Mouse (Mus musculus) E14TG2a.4 (cell line): Measurements from ENCODE around the gene Fgb.

Experiments used
- H3K27me3 ChIP-seq: 2 replicates; pipeline ENCODE4 v1.6.1; 2014; ENCODE audit warnings: low read length, control low read depth; ENCODE audit not compliant: insufficient read depth
- H3K36me3 ChIP-seq: 2 replicates; pipeline ENCODE4 v1.6.1; 2014; ENCODE audit warnings: low read length, control low read depth; ENCODE audit not compliant: insufficient read depth
- H3K4me1 ChIP-seq: replicated peaks from 2 replicates; pipeline ENCODE4 v1.6.1; 2014; ENCODE audit warnings: low read depth, low read length, control low read depth
- H3K4me3 ChIP-seq: replicated peaks from 2 replicates; pipeline ENCODE4 v1.5.1; 2014; ENCODE audit warnings: mild to moderate bottlenecking, low read length
- H3K9me3 ChIP-seq: 2 replicates; pipeline ENCODE4 v1.6.1; 2014; ENCODE audit warnings: low read length, control low read depth
- CTCF ChIP-seq: conservative IDR thresholded peaks from 2 replicates; pipeline ENCODE4 v1.5.1; 2014; ENCODE audit warnings: low read length
- NANOG ChIP-seq: IDR thresholded peaks from 2 replicates; pipeline ENCODE4 v1.6.1; 2014; ENCODE audit warnings: borderline replicate concordance, low read length, mixed read lengths
- POU5F1 ChIP-seq: IDR thresholded peaks from 2 replicates; pipeline ENCODE4 v1.6.1; 2014; ENCODE audit warnings: low read length, borderline replicate concordance

Fgb gene

DNA sequence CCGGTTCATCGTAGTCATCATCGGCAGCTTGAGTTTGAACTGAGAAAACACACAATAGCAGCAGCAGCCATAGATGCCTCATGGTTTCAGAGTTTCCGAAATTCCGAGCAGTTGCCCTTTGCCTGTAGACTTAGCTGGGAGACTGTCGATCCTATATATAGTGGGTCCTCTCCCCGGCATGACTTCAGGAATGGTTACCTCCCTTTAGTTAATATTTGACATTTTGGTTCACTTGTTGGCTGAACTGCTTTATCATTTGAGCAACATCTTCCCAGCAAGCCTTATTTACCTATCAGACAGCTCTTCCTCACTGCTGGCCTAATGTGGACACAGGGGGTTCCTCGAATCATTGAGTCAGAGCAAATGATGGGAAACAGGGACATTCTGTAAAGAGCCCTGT lies at the start of gene Fgb:
TSS of gene Fgb (minus strand) at position 184 of the 400 bp plus-strand sequence.
- no peaks in the 10 kb centered on the region for H3K36me3 ChIP-seq
- no peaks in the 10 kb centered on the region for H3K9me3 ChIP-seq
- H3K27me3 ChIP-seq: no peaks in the 10 kb centered on the region
- H3K4me3 ChIP-seq: no peak within 1 kb of the TSS
- peaks cover 10% of the 10 kb centered on the region for H3K4me1 ChIP-seq
- TF ChIP-seq NANOG (no peak), CTCF (no peak), POU5F1 (no peak)

DNA sequence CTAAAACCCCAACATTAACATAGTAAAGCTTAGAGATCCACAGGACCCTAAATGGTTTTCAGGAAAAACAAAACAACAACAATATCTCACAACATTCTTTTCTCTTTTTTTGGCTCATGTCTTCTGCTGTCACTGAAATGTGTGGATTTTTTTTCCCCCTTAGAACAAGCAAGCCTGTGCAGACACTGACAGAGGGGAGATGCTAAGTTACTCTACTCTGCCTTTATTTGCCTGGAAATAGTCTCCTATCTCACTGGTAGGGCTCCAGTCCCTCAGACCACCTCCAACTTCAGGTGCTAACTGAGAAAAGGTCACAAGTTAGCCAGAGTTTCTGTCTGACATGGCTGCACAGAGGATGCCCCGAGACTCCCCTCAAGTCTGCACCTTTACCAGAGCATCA lies 49.5 kb upstream of the Fgb start:
- H3K4me3 ChIP-seq: no peak overlapping the region
- peaks cover 4% of the 10 kb centered on the region for H3K27me3 ChIP-seq
- H3K9me3 ChIP-seq: peaks cover 5% of the 10 kb centered on the region; the same call in 1 of the 2 replicates
- H3K4me1 ChIP-seq: peaks cover 16% of the 10 kb centered on the region
- no peaks in the 10 kb centered on the region for H3K36me3 ChIP-seq
- TF ChIP-seq POU5F1: no peak
- no peak for TF ChIP-seq NANOG
- TF ChIP-seq CTCF: no peak

DNA sequence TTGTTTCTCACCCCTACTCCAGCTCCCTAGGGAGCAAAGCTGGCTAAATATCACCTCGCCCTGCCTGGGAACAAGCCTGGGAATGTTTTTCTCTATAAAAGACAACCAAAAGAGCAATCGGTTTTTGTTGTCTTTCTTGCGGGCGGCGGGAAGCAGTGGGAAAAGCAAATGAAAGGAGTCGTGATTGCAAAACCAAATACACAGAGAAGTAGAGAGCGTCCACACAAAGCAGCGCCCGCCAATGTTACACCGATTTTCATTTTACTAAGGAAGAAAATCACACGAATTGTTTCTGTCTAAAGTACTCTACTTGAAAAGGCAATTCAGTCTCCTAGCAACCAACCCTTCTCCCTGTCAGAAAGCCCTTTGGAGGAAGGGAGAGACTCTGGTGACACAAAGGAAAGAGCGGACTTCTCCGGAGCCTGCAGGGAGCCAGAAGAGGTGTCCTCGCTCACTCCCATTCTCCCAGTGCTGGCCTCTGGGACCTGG lies 48.9 kb upstream of the Fgb start:
- no peaks in the 10 kb centered on the region for H3K36me3 ChIP-seq
- peaks cover 4% of the 10 kb centered on the region for H3K27me3 ChIP-seq
- H3K4me1 ChIP-seq: peaks cover 16% of the 10 kb centered on the region
- 0 out of 2 replicates have a peak, but pooled peaks cover 4% of the 10 kb centered on the region for H3K9me3 ChIP-seq
- no peak overlapping the region for H3K4me3 ChIP-seq
- TF ChIP-seq POU5F1: no peak
- TF ChIP-seq CTCF: no peak
- no peak for TF ChIP-seq NANOG

DNA sequence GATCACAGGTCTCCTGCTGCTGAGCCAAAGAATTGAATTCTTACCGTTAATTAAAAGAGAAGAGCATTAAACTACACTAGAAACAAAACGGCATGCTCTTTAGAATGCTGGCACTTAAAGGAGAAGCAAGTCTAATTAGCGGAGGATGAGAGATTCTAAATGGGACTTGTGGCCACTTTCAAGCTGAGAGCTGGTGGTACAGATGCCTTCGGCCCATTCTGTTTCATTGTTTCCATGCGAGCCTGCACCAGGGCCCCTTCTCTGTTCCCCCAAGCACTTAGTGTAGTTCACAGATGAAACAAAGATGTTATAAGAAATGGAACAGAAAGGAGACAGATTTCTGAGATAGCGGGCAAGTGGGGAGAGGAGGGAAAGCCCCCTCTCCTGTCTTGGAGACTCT lies 47.9 kb upstream of the Fgb start:
- TF ChIP-seq CTCF (no peak), POU5F1 (no peak), NANOG (no peak)
- H3K27me3 ChIP-seq: peaks cover 4% of the 10 kb centered on the region
- H3K4me3 ChIP-seq: no peak overlapping the region
- no peaks in the 10 kb centered on the region for H3K9me3 ChIP-seq
- H3K4me1 ChIP-seq: peaks cover 16% of the 10 kb centered on the region
- no peaks in the 10 kb centered on the region for H3K36me3 ChIP-seq

DNA sequence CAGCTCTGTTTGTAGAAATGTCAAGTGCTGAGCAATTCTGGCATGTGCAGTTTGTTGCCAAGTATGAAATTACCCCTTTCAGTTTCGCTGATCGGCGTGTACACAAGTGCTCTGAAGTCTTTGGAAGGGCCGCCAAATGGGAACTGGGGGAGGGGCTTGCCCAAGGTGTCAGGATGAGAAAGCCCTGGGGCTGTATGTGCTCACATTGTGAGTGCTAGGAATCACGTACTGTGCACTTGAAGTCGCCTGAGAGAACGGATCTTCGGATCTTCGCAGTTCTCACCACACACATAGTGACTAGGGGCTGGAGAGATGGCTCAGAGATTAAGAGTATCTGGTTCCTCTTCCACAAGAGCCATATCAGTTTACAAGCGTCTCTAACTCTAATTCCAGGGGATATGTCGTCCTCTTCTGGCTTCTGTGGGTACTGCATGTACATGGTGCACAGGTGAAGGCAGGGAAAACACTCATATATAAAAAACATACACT lies 30.9 kb upstream of the Fgb start:
- peaks cover 11% of the 10 kb centered on the region for H3K27me3 ChIP-seq
- no peaks in the 10 kb centered on the region for H3K36me3 ChIP-seq
- TF ChIP-seq POU5F1 (no peak), CTCF (peak; percentile 100), NANOG (no peak)

DNA sequence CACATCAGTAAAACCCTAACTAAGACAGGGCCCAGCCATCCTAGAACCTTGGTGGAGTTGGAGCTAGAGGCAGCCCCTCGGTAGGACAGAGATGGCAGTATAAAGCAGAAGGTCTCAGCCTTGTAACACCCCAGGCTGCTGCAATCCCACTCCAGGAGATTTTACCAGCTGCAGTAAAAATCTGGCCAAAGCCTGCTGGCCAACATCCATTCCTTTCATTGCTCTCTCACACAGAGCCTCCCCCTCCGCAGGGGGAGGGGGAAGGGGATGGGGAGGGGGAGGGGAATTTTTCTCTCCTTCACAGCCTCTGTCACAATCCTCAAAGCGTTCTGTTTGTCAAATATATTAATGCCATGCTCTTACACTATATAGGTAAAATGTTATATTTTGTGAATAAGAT lies 26.9 kb upstream of the Fgb start:
- Histone ChIP-seq H3K4me3 (no peak overlapping the region), H3K27me3 (peaks cover 11% of the 10 kb centered on the region), H3K9me3 (no peaks in the 10 kb centered on the region), H3K36me3 (peaks cover 13% of the 10 kb centered on the region), H3K4me1 (peaks cover 3% of the 10 kb centered on the region; the same call in 1 of the 2 replicates)
- TF ChIP-seq CTCF (no peak), NANOG (no peak), POU5F1 (no peak)

More for the DNA sequence above, 30.9 kb upstream of the Fgb start:
- Histone ChIP-seq H3K4me3 (0 out of 2 replicates have a peak overlapping the region, but pooled peaks have one; percentile 24), H3K9me3 (no peaks in the 10 kb centered on the region), H3K4me1 (peaks cover 3% of the 10 kb centered on the region; the same call in 1 of the 2 replicates)

DNA sequence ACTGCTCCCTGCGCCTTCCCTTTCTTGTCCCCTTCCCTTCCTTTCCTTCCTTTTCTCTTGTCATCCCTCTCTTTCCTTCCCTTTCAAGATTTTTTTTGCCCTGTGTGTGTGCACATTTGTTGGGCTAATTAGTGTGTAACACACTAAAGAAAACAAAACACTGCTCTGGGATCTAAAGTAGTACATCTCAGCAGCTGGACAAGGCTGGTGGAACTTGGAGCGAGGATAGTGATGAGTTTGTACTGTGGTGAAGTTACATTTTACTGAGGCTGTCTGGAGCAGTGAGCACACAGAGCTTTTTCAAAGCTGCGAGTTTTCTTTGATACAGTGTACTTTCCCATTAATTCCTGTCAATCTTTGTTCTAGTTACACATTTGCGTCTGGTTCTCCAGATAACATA lies 20.6 kb upstream of the Fgb start:
- H3K4me1 ChIP-seq: no peaks in the 10 kb centered on the region
- no peak overlapping the region for H3K4me3 ChIP-seq
- H3K9me3 ChIP-seq: no peaks in the 10 kb centered on the region
- TF ChIP-seq POU5F1 (no peak), CTCF (no peak), NANOG (no peak)
- no peaks in the 10 kb centered on the region for H3K27me3 ChIP-seq
- peaks cover 76% of the 10 kb centered on the region for H3K36me3 ChIP-seq

DNA sequence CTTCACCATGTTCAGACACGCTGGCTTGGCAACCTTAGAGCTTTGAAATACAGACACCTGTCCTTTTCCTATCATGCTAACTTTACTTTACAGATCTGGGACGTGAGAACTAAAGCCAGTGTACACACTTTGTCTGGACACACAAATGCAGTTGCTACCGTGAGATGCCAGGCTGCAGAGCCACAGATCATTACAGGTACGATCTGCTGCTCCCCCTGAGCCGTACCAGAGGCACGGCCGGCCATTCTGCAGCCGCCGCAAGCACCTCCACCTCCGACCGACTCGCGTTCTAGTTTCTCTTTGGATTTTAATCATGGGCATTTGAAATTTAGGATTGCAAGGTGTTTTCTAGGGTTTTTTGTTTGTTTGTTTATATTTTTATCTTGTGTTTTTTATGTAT lies 19.2 kb upstream of the Fgb start:
- Histone ChIP-seq H3K27me3 (no peaks in the 10 kb centered on the region), H3K9me3 (no peaks in the 10 kb centered on the region)
- no peak for TF ChIP-seq POU5F1
- no peak for TF ChIP-seq CTCF
- TF ChIP-seq NANOG: no peak

DNA sequence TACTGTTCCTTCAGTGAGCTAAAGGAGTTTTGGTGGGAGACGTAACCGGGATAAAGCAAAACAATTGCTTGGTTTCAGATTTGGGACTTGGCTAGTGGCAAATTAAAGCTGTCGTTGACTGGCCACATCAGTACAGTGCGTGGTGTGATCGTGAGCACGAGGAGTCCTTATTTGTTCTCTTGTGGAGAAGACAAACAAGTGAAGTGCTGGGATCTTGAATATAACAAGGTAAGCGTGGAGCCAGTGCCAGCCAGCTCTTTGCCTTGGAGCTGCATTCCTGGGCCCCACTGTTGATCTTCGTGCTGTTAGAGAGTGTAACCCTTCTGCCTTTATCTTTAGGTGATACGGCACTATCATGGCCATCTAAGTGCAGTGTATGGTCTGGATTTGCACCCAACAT lies 18.3 kb upstream of the Fgb start:
- Histone ChIP-seq H3K4me3 (no peak overlapping the region), H3K9me3 (no peaks in the 10 kb centered on the region), H3K27me3 (no peaks in the 10 kb centered on the region), H3K4me1 (no peaks in the 10 kb centered on the region), H3K36me3 (peaks cover 89% of the 10 kb centered on the region)
- no peak for TF ChIP-seq NANOG
- no peak for TF ChIP-seq POU5F1
- no peak for TF ChIP-seq CTCF

More for the DNA sequence above, 19.2 kb upstream of the Fgb start:
- peaks cover 83% of the 10 kb centered on the region for H3K36me3 ChIP-seq
- H3K4me1 ChIP-seq: no peaks in the 10 kb centered on the region
- no peak overlapping the region for H3K4me3 ChIP-seq
